Comparison of ENCODE assay signal across 9 mouse cellular contexts in the genomic region with DNA sequence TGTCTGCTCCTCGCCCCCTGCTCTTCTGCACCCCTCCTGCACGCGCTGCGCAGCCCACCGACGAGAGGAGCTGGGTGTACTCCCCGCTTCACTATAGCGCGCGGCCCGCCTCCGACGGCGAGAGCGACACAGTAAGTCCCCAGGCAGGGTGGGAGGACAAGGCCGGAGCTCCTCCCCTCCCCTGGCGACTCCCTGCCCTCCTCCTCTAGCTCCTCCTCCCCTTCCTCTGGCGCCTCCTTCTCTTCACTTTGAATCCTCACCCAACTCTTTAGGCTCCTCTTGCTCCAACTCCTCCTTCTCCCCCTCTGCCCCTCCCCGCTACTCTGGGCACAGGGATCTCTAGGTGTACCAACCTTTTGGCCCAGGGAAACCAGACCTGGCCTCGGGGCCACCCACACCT. TPM values are rescaled to one million over a fixed set of nuclear protein-coding genes. Genes with fewer than 3 reads are reported as not detected.
DNase-seq lines count a peak whose midpoint lies in the region; ATAC-seq lines count a peak whose summit lies in the region.
"Had no signal": no experiment of that assay in that cellular context is flagged by ENCODE, and none has a peak within 500 bp of the region (broad histone marks: within the 10 kb centered on the region; RNA-seq: fewer than 3 reads in every experiment).

No protein-coding gene starts in this region.

- H3K4me2 ChIP-seq in embryonic facial prominence, embryonic 13.5 days = peak overlapping the region; percentile 57
- peak overlapping the region; percentile 66 for H3K4me2 ChIP-seq in kidney, embryonic 15.5 days

- H3K36me3 ChIP-seq in embryonic facial prominence, embryonic 13.5 days = peaks cover 59% of the 10 kb centered on the region
- peaks cover 58% of the 10 kb centered on the region for H3K36me3 ChIP-seq in kidney, embryonic 15.5 days

- peak overlapping the region; percentile 45; the same call in 1 of the 2 replicates for H3K27ac ChIP-seq in embryonic facial prominence, embryonic 13.5 days
- H3K27ac ChIP-seq in kidney, embryonic 15.5 days = peak overlapping the region; percentile 83

- 13% methylated on average over 20 of the region's 20 CpGs for WGBS in embryonic facial prominence, embryonic 13.5 days
- WGBS in kidney, embryonic 15.5 days = 6% methylated on average over 19 of the region's 20 CpGs

- H3K9me3 ChIP-seq in embryonic facial prominence, embryonic 13.5 days = no peaks in the 10 kb centered on the region
- no peaks in the 10 kb centered on the region for H3K9me3 ChIP-seq in kidney, embryonic 15.5 days (replicated peaks)

- peak overlapping the region; percentile 67 for H3K9ac ChIP-seq in embryonic facial prominence, embryonic 13.5 days
- H3K9ac ChIP-seq in kidney, embryonic 15.5 days = peak overlapping the region; percentile 49

- no peak for ATAC-seq in embryonic facial prominence, embryonic 13.5 days (ENCODE audit: insufficient number of reproducible peaks, insufficient read depth, low FRiP score, low TSS enrichment, low read depth)
- peak; percentile 10 for ATAC-seq in kidney, embryonic 15.5 days (replicated peaks; ENCODE audit: low FRiP score)

- DNase-seq in cerebellum, postnatal 25 days = peak; percentile 43 to 46
- no peak for DNase-seq in cerebellum, postnatal 4 days (ENCODE audit: low spot score in 2 of 2)
- DNase-seq in ES-CJ7 (ENCODE audit: low read depth, low spot score) = peak; percentile 83
- peak; percentile 90 for DNase-seq in lung, postnatal 10 days
- DNase-seq in yolk sac, embryonic 10.5 days (ENCODE audit: low spot score) = no peak
- no peak for DNase-seq in T-cell, adult 2 months (ENCODE audit: low spot score)

- H3K4me1 ChIP-seq in embryonic facial prominence, embryonic 13.5 days = peaks cover 43% of the 10 kb centered on the region
- H3K4me1 ChIP-seq in kidney, embryonic 15.5 days = peaks cover 59% of the 10 kb centered on the region

- H3K4me3 ChIP-seq in embryonic facial prominence, embryonic 13.5 days = peak overlapping the region; percentile 29
- H3K4me3 ChIP-seq in kidney, embryonic 15.5 days (replicated peaks) = peak overlapping the region; percentile 37

- no peaks in the 10 kb centered on the region for H3K27me3 ChIP-seq in embryonic facial prominence, embryonic 13.5 days
- H3K27me3 ChIP-seq in kidney, embryonic 15.5 days = no peaks in the 10 kb centered on the region

RNA-seq across cellular contexts. Expression of a gene that starts 3.6 kb away (rescaled TPM):
- 43.2 and 46.9 TPM in 2 replicates for polyA plus RNA-seq in embryonic facial prominence, embryonic 13.5 days (2015; fragmentation: Nextera tagmentation; extraction: Ambion mirVana)
- polyA plus RNA-seq in kidney, embryonic 15.5 days (2015; fragmentation: Nextera tagmentation; extraction: Ambion mirVana) = 38.8 and 44.2 TPM in 2 replicates

RNA-seq across cellular contexts. Expression of a gene that starts 11.3 kb away (rescaled TPM):
- polyA plus RNA-seq in embryonic facial prominence, embryonic 13.5 days (2015; fragmentation: Nextera tagmentation; extraction: Ambion mirVana) = 7.1 and 7.3 TPM in 2 replicates
- 14.4 and 18.3 TPM in 2 replicates for polyA plus RNA-seq in kidney, embryonic 15.5 days (2015; fragmentation: Nextera tagmentation; extraction: Ambion mirVana)

RNA-seq across cellular contexts. Expression of a gene that starts 24.5 kb away (rescaled TPM):
- 56.0 and 57.6 TPM in 2 replicates for polyA plus RNA-seq in embryonic facial prominence, embryonic 13.5 days (2015; fragmentation: Nextera tagmentation; extraction: Ambion mirVana)
- 51.0 and 61.3 TPM in 2 replicates for polyA plus RNA-seq in kidney, embryonic 15.5 days (2015; fragmentation: Nextera tagmentation; extraction: Ambion mirVana)

RNA-seq across cellular contexts. Expression of a gene that starts 25.8 kb away (rescaled TPM):
- 0.13 TPM in 1 of 2 replicates, not detected in the other for polyA plus RNA-seq in embryonic facial prominence, embryonic 13.5 days (2015; fragmentation: Nextera tagmentation; extraction: Ambion mirVana)
- 0.08 TPM in 1 of 2 replicates, not detected in the other for polyA plus RNA-seq in kidney, embryonic 15.5 days (2015; fragmentation: Nextera tagmentation; extraction: Ambion mirVana)

RNA-seq across cellular contexts. Expression of a gene that starts 25.9 kb away (rescaled TPM):
- polyA plus RNA-seq in embryonic facial prominence, embryonic 13.5 days (2015; fragmentation: Nextera tagmentation; extraction: Ambion mirVana) = 5.0 and 7.2 TPM in 2 replicates
- polyA plus RNA-seq in kidney, embryonic 15.5 days (2015; fragmentation: Nextera tagmentation; extraction: Ambion mirVana) = 15.9 and 18.1 TPM in 2 replicates
- polyA plus RNA-seq: C2C12 had no signal

Comparison
In these comparisons a context has a peak if more than half of its experiments do, and no peak if none do; other contexts are left out.
1. DNase-seq: peak in cerebellum, postnatal 25 days (2 of 2), ES-CJ7 (single experiment) and lung, postnatal 10 days (single experiment); none in cerebellum, postnatal 4 days (0 of 2), yolk sac, embryonic 10.5 days (single experiment) and T-cell, adult 2 months (single experiment).